Mouse (Mus musculus) Patski (cell line): Measurements from ENCODE around the gene Larp4b. TPM values are rescaled to one million over a fixed set of nuclear protein-coding genes. Genes with fewer than 3 reads are reported as not detected.

Source experiments
- ATAC-seq: fragments of 100-300 bp; one replicate; pipeline ENCODE4 v1.8.0; 2021
- CTCF ChIA-PET: fragments of 350-600 bp; sonication (Branson Sonifier 250); formaldehyde crosslinking; loops from one replicate; lab custom pipeline; 2022; ENCODE audit warnings: inconsistent platforms; lab: Charles Lee
- POLR2A ChIA-PET: fragments of 350-600 bp; sonication (Branson Sonifier 250); formaldehyde crosslinking; loops from one replicate; lab custom pipeline; 2022; ENCODE audit warnings: antibody characterized with exemption, inconsistent platforms; lab: Charles Lee
- DNase-seq: peaks from one replicate; pipeline ENCODE4 v3.0.0-alpha.2; 2011; ENCODE audit warnings: low read depth, low spot score
- H3K27me3 ChIP-seq: fragments of 371-371 bp; one replicate; pipeline ENCODE4 v1.5.1; 2021
- CTCF ChIP-seq: fragments of 100-300 bp; IDR thresholded peaks from one replicate; pipeline ENCODE4 v1.5.1; 2021
- in situ Hi-C: fragments of 300-500 bp; cut with MboI; formaldehyde crosslinking; loops from 3 replicates; pipeline ENCODE4 v1.11.1; 2018; ENCODE audit warnings: low pct_unique_long_range_greater_than_20kb, mixed read lengths
- polyA plus RNA-seq: library from polyadenylated mRNA; unstranded; gene quantifications from one replicate; pipeline ENCODE4 v1.2.3, GENCODE M21; 2021

Larp4b gene
- polyA plus RNA-seq, 1 experiment from 2014 or later: 45.2 TPM

DNA sequence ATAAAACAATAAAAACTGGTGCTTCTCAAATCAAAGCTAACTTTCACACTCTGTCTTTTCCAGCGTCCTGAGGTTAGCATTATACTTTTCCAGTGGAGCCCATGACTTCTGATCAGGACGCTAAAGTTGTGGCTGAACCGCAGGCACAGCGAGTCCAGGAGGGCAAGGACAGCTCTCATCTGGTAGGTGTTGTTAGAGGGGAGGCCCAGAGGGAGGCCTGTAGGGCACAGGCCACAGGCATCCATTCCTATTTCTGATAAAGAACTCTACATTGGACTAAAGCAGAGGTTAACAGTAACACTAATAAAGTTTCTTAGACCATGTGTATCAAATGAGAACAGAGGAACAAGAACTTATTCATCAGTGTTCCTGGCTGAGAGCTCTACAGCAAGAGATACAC lies 28.4 kb downstream of the Larp4b start:
- no peak for TF ChIP-seq CTCF
- in situ Hi-C loops: no loop called here
- DNase-seq: no peak
- ChIA-PET POLR2A (no interaction called here), CTCF (interaction anchor here (0.9 to 1.6 kb wide), 3 partner anchors 11 to 40 kb away, joined by 3 to 5 read pairs (median 3); no protein-coding TSS in a partner anchor)
- ATAC-seq: no peak
- H3K27me3 ChIP-seq: no peaks in the 10 kb centered on the region

DNA sequence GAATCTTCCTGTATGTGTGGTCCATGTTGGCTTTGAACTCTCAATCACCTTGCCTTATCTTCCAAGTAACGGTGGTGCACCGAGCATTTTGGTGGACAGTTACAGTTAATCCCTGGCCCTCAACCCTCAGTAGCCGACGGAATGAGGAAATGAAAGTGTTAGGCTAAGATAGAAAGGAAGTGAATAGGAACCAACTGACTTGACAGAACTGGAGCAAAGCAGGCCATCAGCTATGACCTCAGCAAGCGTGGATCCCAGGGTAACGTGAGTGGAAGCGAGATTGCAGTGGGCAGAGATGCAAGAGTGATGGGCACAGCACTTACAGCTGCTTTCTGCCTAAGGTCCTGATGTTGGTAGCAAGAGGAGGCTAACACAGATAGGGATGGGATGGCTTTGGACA lies 31.5 kb downstream of the Larp4b start:
- ATAC-seq (no peak), DNase-seq (no peak)
- no peak for TF ChIP-seq CTCF

DNA sequence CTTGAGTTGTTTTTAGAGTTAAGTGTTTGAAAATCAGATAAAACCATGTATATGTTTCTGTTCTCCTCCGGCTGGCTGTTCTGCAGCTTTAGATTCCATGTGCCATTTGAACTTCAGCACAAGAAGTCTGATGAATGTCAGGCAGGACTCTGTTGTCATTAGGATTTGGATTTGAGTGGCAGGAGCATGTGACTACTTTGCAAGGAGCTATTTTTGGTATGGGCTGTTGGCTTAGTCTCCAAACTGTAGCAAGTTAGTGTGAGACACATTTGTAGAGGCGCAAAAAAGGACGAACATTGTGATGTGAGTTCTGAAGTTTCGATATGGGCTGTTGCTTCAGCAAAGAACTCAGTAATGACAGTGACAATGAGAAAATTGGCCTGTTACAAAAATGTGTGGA lies 34.0 kb downstream of the Larp4b start:
- DNase-seq (no peak), ATAC-seq (no peak)
- CTCF ChIA-PET: interaction anchor here (1.1 to 1.2 kb wide), 2 partner anchors 9 to 17 kb away, joined by 3 to 4 read pairs; no protein-coding TSS in a partner anchor
- TF ChIP-seq CTCF: no peak
- H3K27me3 ChIP-seq: no peaks in the 10 kb centered on the region
- POLR2A ChIA-PET: no interaction called here
- in situ Hi-C loops: no loop called here

More for the DNA sequence above, 31.5 kb downstream of the Larp4b start:
- in situ Hi-C loops: no loop called here
- no peaks in the 10 kb centered on the region for H3K27me3 ChIP-seq
- ChIA-PET CTCF (no interaction called here), POLR2A (no interaction called here)

DNA sequence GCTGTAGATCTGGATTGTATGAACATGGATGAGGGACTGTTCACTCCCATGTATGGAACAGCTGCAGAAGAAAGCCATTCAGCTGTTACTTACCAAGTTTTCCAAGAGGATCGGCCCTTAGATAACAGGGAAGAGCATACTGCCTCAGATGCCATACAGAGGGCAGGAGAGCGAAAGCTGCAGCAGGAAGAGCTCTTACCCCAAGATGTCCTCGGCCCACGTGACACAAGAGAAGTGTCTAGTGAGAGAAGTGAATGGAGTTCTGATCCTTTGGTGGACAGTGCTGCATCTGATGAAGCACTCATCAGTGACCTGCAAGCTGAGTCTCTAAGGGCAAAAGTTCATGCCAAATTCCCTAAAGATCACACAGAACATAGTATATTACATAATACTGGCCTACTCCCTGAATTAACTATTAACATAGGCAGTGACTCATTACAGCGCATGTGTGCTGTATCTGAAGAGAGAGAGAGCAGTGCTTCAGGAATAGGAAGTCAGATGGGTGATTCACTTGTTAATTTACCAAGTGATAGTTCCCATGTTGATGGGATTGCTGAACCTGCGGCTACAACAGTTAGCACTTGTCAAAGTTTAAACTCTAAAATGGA lies 35.1 kb downstream of the Larp4b start:
- in situ Hi-C loops: no loop called here
- no peak for TF ChIP-seq CTCF
- peak; percentile 96 for ATAC-seq
- no peaks in the 10 kb centered on the region for H3K27me3 ChIP-seq
- ChIA-PET POLR2A (interaction anchor here (0.5 kb wide), 1 partner anchor 270 kb away, joined by 3 read pairs; no protein-coding TSS in a partner anchor), CTCF (no interaction called here)
- peak; percentile 54 for DNase-seq

DNA sequence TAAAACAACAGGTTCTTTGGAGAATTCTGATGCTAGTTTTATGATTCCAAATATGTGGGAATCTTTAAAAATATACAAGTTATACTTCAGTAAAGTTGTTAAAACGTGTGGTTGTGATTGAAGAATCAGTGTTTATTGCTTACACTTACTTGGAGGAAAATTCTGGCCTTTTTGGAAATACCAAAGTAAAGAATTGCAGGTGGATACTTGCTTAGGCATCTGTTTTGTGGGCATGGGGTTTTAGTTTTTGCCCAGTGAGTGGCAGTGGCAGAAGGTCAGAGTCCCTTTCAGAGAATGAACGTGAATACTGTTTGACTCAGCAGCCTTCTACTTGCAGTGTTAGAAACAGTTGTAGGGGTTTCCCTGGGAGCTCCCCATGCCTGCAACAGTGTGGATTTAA lies 40.7 kb downstream of the Larp4b start:
- ChIA-PET POLR2A (interaction anchor here (1.0 kb wide), 1 partner anchor 14 kb away, joined by 3 read pairs; no protein-coding TSS in a partner anchor), CTCF (interaction anchor here (1.0 kb wide), 1 partner anchor 11 kb away, joined by 3 read pairs; no protein-coding TSS in a partner anchor)
- no peak for DNase-seq
- no peak for TF ChIP-seq CTCF
- in situ Hi-C loops: no loop called here
- no peak for ATAC-seq
- H3K27me3 ChIP-seq: no peaks in the 10 kb centered on the region

DNA sequence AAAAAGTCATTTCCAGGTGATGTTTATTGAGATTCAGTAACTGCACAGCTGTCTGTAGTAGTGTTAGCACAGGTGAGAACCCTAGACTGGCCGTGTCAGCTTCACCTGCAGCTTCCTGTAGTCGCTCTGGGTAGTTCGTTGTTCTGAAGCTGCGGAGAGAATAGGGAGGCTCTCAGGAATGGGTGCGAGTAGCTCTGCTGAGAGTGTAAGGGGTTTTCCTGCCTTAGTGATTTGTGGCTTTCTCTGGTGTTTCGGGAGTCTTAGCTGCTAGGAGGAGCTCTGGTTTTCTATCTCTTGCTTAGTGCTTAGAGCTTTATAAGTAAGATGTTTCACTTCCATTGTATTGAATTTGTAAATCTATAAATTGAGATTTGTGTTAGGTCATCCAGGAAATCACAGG lies 42.4 kb downstream of the Larp4b start:
- TF ChIP-seq CTCF: no peak
- POLR2A ChIA-PET: no interaction called here
- in situ Hi-C loops: no loop called here
- DNase-seq (no peak), ATAC-seq (no peak)
- no peaks in the 10 kb centered on the region for H3K27me3 ChIP-seq
- CTCF ChIA-PET: interaction anchor here (0.7 to 1.1 kb wide), 2 partner anchors 8 to 9 kb away, joined by 3 to 4 read pairs; no protein-coding TSS in a partner anchor

DNA sequence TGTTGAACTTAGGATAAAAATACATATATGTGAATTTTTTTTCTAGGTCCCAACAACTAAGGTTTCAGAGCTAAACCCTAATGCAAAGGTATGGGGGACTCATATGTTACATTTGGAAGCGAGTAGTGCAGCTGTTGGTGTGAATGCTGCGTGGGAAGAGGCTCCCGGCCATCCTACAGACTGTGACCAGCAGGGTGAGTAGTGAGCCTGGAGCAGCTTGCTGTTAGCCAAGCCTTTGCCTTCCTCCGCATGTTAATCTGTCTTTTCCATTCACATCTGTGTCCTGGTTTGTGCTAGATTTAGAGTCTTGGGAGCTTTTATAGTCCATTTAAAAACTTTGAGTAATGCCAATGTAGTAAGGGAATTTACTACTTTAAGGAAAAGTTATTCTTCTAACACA lies 43.1 kb downstream of the Larp4b start:
- ATAC-seq: no peak
- no peaks in the 10 kb centered on the region for H3K27me3 ChIP-seq
- CTCF ChIA-PET: interaction anchor here (0.7 to 1.1 kb wide), 3 partner anchors 8 to 26 kb away, joined by 3 to 4 read pairs (median 3); no protein-coding TSS in a partner anchor
- POLR2A ChIA-PET: no interaction called here
- TF ChIP-seq CTCF: peak; percentile 34
- in situ Hi-C loops: no loop called here
- no peak for DNase-seq

DNA sequence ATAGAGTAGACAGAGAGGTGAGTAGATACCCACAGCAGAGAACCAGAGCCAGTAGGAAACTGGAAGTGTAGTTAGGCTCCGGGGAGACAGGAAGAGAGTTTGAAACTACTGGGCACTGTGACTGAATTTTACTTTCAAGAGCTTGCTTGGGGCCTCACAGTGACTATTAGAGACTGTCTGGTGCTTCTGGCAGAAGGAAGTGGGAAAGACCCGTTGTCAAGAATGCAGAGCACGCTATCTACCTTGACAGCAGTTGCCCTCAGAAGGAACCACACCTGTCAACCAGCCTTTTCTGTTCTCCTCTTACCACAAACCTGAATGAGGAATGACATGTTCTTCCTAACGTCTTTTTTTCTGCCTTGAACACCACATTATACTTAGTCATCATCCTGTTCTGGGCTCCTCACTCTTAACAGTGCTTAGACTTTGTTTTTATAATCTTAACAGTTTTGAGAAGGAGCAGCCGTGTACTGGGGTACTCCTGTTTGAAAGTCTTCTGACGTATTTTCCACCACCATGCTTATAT lies 45.8 kb downstream of the Larp4b start:
- CTCF ChIA-PET: interaction anchor here (0.9 to 1.0 kb wide), 3 partner anchors 11 to 23 kb away, joined by 3 to 4 read pairs (median 3); no protein-coding TSS in a partner anchor
- DNase-seq: no peak
- no peaks in the 10 kb centered on the region for H3K27me3 ChIP-seq
- no peak for TF ChIP-seq CTCF
- in situ Hi-C loops: no loop called here
- ATAC-seq: no peak
- POLR2A ChIA-PET: no interaction called here

DNA sequence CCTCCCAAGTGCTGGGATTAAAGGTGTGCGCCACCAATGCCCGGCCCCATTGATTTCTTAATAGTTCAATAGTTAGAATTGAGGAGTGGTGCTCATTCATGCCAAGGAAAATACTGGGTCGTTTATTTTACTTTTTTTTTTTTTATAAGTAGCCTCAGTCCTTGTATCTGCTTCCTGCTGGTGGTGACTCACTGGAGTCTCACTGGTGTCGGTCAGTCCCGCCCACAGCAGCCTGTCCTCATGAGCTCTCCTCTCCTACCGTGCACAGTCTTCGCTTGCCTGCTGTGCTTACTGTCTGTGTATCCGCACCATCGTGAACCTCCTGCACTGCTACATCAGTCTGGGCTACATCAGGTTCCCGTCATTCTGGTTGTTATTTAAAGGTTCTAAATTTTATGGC lies 46.5 kb downstream of the Larp4b start:
- H3K27me3 ChIP-seq: no peaks in the 10 kb centered on the region
- in situ Hi-C loops: no loop called here
- peak; percentile 10 for DNase-seq
- ChIA-PET CTCF (interaction anchor here (0.9 to 1.0 kb wide), 2 partner anchors 11 to 13 kb away, joined by 3 to 4 read pairs; no protein-coding TSS in a partner anchor), POLR2A (no interaction called here)
- no peak for TF ChIP-seq CTCF
- ATAC-seq: peak; percentile 90

DNA sequence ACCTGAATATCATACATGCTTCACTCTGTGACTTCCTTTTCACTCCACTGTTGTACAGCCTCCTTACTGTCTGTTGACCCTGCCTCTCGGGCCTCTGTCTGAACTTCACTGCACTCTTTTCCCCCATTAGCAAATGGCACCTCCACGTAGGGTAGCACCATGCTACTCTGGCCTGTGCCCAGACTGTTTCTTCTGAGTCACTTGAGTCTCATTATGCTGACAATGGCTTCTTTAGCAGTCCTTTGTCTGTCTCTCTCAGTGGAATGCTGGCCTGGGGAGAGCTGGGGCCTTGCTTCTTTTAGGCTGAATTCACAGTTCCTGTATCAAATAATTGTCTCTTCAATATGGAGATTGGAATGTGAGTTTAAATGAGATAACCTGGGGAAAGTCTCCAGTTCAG lies 48.7 kb downstream of the Larp4b start:
- ChIA-PET CTCF (no interaction called here), POLR2A (no interaction called here)
- TF ChIP-seq CTCF: no peak
- DNase-seq: no peak
- ATAC-seq: no peak
- H3K27me3 ChIP-seq: no peaks in the 10 kb centered on the region
- in situ Hi-C loops: no loop called here

DNA sequence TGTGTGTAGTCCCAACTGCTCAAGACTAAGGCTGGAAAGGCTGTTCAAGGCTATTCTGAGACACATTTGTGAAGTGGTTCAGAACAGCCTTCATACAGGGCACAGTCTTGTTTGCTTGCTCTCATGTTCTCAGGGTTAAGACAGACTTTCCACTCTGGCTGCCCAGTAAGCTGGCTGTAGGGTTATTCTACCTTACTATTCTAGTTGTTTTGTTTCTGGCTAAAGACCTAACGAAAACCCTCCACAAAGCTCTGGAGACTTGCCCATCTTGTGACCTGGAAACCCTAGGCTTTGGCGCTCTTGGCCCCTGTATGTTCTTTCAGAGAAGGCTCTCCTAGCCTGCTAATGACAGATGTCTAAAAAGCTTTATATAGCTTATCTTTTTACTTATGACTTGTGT lies 55.1 kb downstream of the Larp4b start:
- ChIA-PET POLR2A (no interaction called here), CTCF (interaction anchor here (1.3 kb wide), 1 partner anchor 13 kb away, joined by 4 read pairs; no protein-coding TSS in a partner anchor)
- ATAC-seq (no peak), DNase-seq (no peak)
- in situ Hi-C loops: no loop called here
- H3K27me3 ChIP-seq: no peaks in the 10 kb centered on the region
- no peak for TF ChIP-seq CTCF
